8 mouse cellular contexts compared by ENCODE assay signal in the genomic region with DNA sequence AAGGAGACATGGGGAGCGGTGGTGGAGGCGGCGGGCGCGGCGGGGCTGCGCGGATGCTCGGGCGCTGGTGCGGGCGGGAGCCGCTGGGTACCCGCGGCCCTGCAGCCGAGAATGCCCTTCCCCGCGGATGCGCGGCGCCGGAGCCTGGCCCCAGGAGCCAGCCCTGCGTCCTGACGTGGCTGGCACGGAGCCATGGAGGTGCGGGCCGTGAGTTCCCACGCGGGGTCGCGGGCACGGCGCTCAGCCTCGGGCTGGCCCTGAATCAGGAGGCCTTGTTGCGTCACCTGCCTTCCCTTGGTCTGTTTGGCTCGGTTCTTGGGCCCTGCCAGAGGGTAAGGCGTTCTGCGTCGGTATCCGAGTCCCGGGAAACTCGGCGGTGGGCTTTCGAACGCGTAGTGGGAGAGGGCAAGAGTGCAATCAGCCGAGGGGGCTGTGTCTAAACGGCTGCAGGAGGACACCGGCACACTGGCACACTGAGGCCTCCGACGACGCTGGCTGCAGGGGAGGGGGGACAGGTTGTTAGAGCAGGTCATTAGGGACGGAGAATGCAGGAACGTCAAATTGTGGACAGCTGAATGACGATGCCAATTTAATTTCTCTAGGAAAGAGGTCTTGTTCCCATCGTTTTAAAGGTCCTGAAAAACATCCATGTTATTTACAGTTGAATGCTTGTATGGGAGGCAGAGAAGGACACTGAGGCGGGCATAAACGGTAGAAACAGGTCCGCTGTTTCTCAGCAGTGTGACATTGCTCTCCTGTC. TPM values are rescaled to one million over a fixed set of nuclear protein-coding genes. Genes with fewer than 3 reads are reported as not detected.
DNase-seq lines count a peak whose midpoint lies in the region; ATAC-seq and TF ChIP-seq lines count a peak whose summit lies in the region.

No protein-coding gene starts in this region.

- H3K4me2 ChIP-seq in liver, embryonic 13.5 days: peak overlapping the region; percentile 95
- H3K4me2 ChIP-seq in myocyte (ENCODE audit: low read depth): peak overlapping the region; percentile 83

- 2% methylated on average over 57 of the region's 59 CpGs for WGBS in liver, embryonic 13.5 days (ENCODE audit: insufficient replicate concordance)

- DNase-seq in 416B (ENCODE audit: low read depth) (peak; percentile 20), MEL (ENCODE audit: low read depth, low spot score) (peak; percentile 65)
- DNase-seq in cerebellum, adult 9-11 months: peak; percentile 78
- peak; percentile 17 for DNase-seq in gastrocnemius, postnatal 14 days
- no peak for DNase-seq in liver, embryonic 13.5 days

- H3K36me3 ChIP-seq in MEL (ENCODE audit: control insufficient read depth in 1 of 2, insufficient read depth in 2 of 2, low read length in 2 of 2) (peaks cover 0 to 4% of the 10 kb centered on the region in 2 experiments; a peak in 2 of 4 replicates), myocyte (ENCODE audit: control insufficient read depth, insufficient read depth) (no peaks in the 10 kb centered on the region)
- no peaks in the 10 kb centered on the region for H3K36me3 ChIP-seq in liver, embryonic 13.5 days

- peaks cover 0 to 5% of the 10 kb centered on the region in 2 experiments; a peak in 3 of 4 replicates for H3K4me1 ChIP-seq in MEL (ENCODE audit: control insufficient read depth in 1 of 2, insufficient read depth in 2 of 2, low read length in 2 of 2)
- H3K4me1 ChIP-seq in liver, embryonic 13.5 days (replicated peaks): peaks cover 20% of the 10 kb centered on the region

- intact Hi-C loops in gastrocnemius, postnatal 14 days (cut with DNase I; ENCODE audit: low total_unique reads): loop anchor here (10.0 kb wide), 2 partner anchors 49 to 139 kb away; a partner anchor contains a TSS

- H3K27me3 ChIP-seq in MEL (ENCODE audit: control insufficient read depth in 1 of 2, insufficient read depth in 2 of 2, low read length in 2 of 2) (peaks cover 10 to 11% of the 10 kb centered on the region in 2 experiments), myocyte (ENCODE audit: control insufficient read depth, insufficient read depth, insufficient read length) (peaks cover 5% of the 10 kb centered on the region)
- H3K27me3 ChIP-seq in liver, embryonic 13.5 days: peaks cover 9% of the 10 kb centered on the region

- TF ChIP-seq EP300 in MEL (IDR thresholded peaks at IDR 0.05; ENCODE audit: low read depth in 1 of 2, low read length in 2 of 2): no peak

- H3K4me3 ChIP-seq in MEL (ENCODE audit: control insufficient read depth in 1 of 2, insufficient read depth in 1 of 2, low read depth in 2 of 2, low read length in 2 of 2) (peak overlapping the region; percentile 82 to 83), myocyte (peak overlapping the region; percentile 56)
- peak overlapping the region; percentile 80 for H3K4me3 ChIP-seq in liver, embryonic 13.5 days (replicated peaks)

- ATAC-seq in inflammation-experienced regulatory T-cells, adult 6 months: peak; percentile 42
- ATAC-seq in liver, embryonic 13.5 days (ENCODE audit: low read depth): peak; percentile 54
- no peak for ATAC-seq in monocyte, adult 5-6 weeks (replicated peaks; ENCODE audit: insufficient number of reproducible peaks, low FRiP score, low TSS enrichment, poor library complexity, severe bottlenecking)

- H3ac ChIP-seq in myocyte (ENCODE audit: control insufficient read depth, insufficient read length): peak overlapping the region; percentile 54

- no peaks in the 10 kb centered on the region for H3K9me3 ChIP-seq in MEL (replicated peaks; ENCODE audit: insufficient read depth, low read length)
- H3K9me3 ChIP-seq in liver, embryonic 13.5 days (replicated peaks): no peaks in the 10 kb centered on the region

- peak overlapping the region; percentile 78 for H3K9ac ChIP-seq in MEL (ENCODE audit: control insufficient read depth, low read depth, low read length, poor library complexity, severe bottlenecking)
- H3K9ac ChIP-seq in liver, embryonic 13.5 days: peak overlapping the region; percentile 76

- TF ChIP-seq POLR2A in MEL (IDR thresholded peaks at IDR 0.05; ENCODE audit: control insufficient read depth in 1 of 2, insufficient read depth in 1 of 2, low read depth in 1 of 2, low read length in 2 of 2, poor library complexity in 1 of 2) (no peak), myocyte (IDR thresholded peaks at IDR 0.05; ENCODE audit: insufficient read length, low read depth) (no peak)

- TF ChIP-seq CTCF in MEL (IDR thresholded peaks at IDR 0.05 in 2 of 3, conservative IDR thresholded peaks at IDR 0.05 in 1 of 3; ENCODE audit: control insufficient read depth in 1 of 3, insufficient read depth in 1 of 3, low read depth in 2 of 3, low read length in 3 of 3, poor library complexity in 1 of 3, severe bottlenecking in 1 of 3): no peak

- no peak for TF ChIP-seq RAD21 in MEL (IDR thresholded peaks at IDR 0.05; ENCODE audit: low read depth, low read length)

- no peak overlapping the region for H3K27ac ChIP-seq in MEL (ENCODE audit: control insufficient read depth, low read depth, low read length)
- H3K27ac ChIP-seq in liver, embryonic 13.5 days: no peak overlapping the region

- H3K79me2 ChIP-seq in MEL (ENCODE audit: control insufficient read depth, insufficient read depth, low read length, poor library complexity) (peaks cover 28% of the 10 kb centered on the region), myocyte (ENCODE audit: control insufficient read depth, insufficient read depth) (peaks cover 37% of the 10 kb centered on the region)

TF ChIP-seq in MEL, 35 proteins besides CTCF, POLR2A, EP300 and RAD21:
- TF ChIP-seq UBTF (IDR thresholded peaks at IDR 0.05; ENCODE audit: borderline replicate concordance, insufficient read depth, low read depth, low read length) (0 out of 2 replicates have a peak, but pooled peaks have one; percentile 6), ETS1 (IDR thresholded peaks at IDR 0.05; ENCODE audit: low read depth, low read length) (0 out of 2 replicates have a peak, but pooled peaks have one; percentile 35), CHD1 (IDR thresholded peaks at IDR 0.05; ENCODE audit: low read depth, low read length) (peak; percentile 53; the same call in 1 of the 2 replicates), SIN3A (IDR thresholded peaks at IDR 0.05; ENCODE audit: low read length) (peak; percentile 75), POLR2AphosphoS5 (IDR thresholded peaks at IDR 0.05; ENCODE audit: borderline replicate concordance, low read depth, low read length) (no peak)

TF ChIP-seq in myocyte, 11 proteins besides CTCF, POLR2A, EP300 and RAD21:
- TF ChIP-seq TCF3 (IDR thresholded peaks at IDR 0.05; ENCODE audit: insufficient read length, low read depth) (no peak), TCF12 (IDR thresholded peaks at IDR 0.05; ENCODE audit: insufficient read depth, poor library complexity, severe bottlenecking) (no peak)

RNA-seq across cellular contexts. Expression of a gene that starts 0.6 kb away (rescaled TPM):
- 26.1 and 26.7 TPM in 2 replicates for total RNA-seq in MEL (2012; rRNA removed)
- polyA plus RNA-seq in MEL (2012; ENCODE audit: insufficient read depth in 1 of 2, insufficient read length in 2 of 2, low read depth in 1 of 2, low replicate concordance in 2 of 2, missing spikeins in 1 of 2): 100 to 1,000 TPM in 1 of 2 experiments, 10 to 100 TPM in 1; 45.1 to 124 TPM
- total RNA-seq in gastrocnemius, postnatal 14 days (2021): 1 to 10 TPM; 4.2 to 4.4 TPM
- polyA plus RNA-seq in inflammation-experienced regulatory T-cells, adult 6 months (2017; shearing (Covaris generic)): 10 to 100 TPM; 48.4 to 57.6 (median 56.6) TPM
- polyA plus RNA-seq in liver, embryonic 13.5 days (2015; fragmentation: Nextera tagmentation; extraction: Ambion mirVana): 6.4 and 7.4 TPM in 2 replicates
- polyA plus RNA-seq in myocyte (2012; fragmentation: generic; extraction: Trizol): 12.5 TPM
- total RNA-seq in monocyte, adult 5-6 weeks (2017): 37.0 to 89.6 TPM (median 41.2 TPM) in 3 replicates

RNA-seq across cellular contexts. Expression of a gene that starts 49.0 kb away (rescaled TPM):
- 0.98 and 1.6 TPM in 2 replicates for total RNA-seq in MEL (2012; rRNA removed)
- 1 to 10 TPM in 1 of 2 experiments, not detected in 1; 4.0 TPM for polyA plus RNA-seq in MEL (2012; ENCODE audit: insufficient read depth in 1 of 2, insufficient read length in 2 of 2, low read depth in 1 of 2, low replicate concordance in 2 of 2, missing spikeins in 1 of 2)
- under 1 TPM; 0.12 to 0.13 TPM for total RNA-seq in gastrocnemius, postnatal 14 days (2021)
- 1 to 10 TPM; 1.2 to 2.4 (median 1.9) TPM for polyA plus RNA-seq in inflammation-experienced regulatory T-cells, adult 6 months (2017; shearing (Covaris generic))
- polyA plus RNA-seq in liver, embryonic 13.5 days (2015; fragmentation: Nextera tagmentation; extraction: Ambion mirVana): 0.16 and 0.20 TPM in 2 replicates
- 0.42 TPM for polyA plus RNA-seq in myocyte (2012; fragmentation: generic; extraction: Trizol)
- 1.2 to 1.6 TPM (median 1.3 TPM) in 3 replicates for total RNA-seq in monocyte, adult 5-6 weeks (2017)

RNA-seq across cellular contexts. Expression of a gene that starts 58.0 kb away (rescaled TPM):
- 72.6 and 73.8 TPM in 2 replicates for total RNA-seq in MEL (2012; rRNA removed)
- polyA plus RNA-seq in MEL (2012; ENCODE audit: insufficient read depth in 1 of 2, insufficient read length in 2 of 2, low read depth in 1 of 2, low replicate concordance in 2 of 2, missing spikeins in 1 of 2) (100 to 1,000 TPM in 1 of 2 experiments, 10 to 100 TPM in 1; 89.0 to 162 TPM), myocyte (2012; fragmentation: generic; extraction: Trizol) (39.8 TPM)
- 10 to 100 TPM; 12.7 to 14.9 TPM for total RNA-seq in gastrocnemius, postnatal 14 days (2021)
- polyA plus RNA-seq in inflammation-experienced regulatory T-cells, adult 6 months (2017; shearing (Covaris generic)): 10 to 100 TPM; 12.9 to 18.9 (median 16.5) TPM
- polyA plus RNA-seq in liver, embryonic 13.5 days (2015; fragmentation: Nextera tagmentation; extraction: Ambion mirVana): 3.4 and 3.5 TPM in 2 replicates
- 170 to 205 TPM (median 172 TPM) in 3 replicates for total RNA-seq in monocyte, adult 5-6 weeks (2017)
